Mouse (Mus musculus): ENCODE results near the gene Pth2. TPM values are rescaled to one million over a fixed set of nuclear protein-coding genes. Genes with fewer than 3 reads are reported as not detected.

Pth2 gene
- polyA plus RNA-seq, 1 experiment from 2014 or later, result 0.40 TPM

DNA sequence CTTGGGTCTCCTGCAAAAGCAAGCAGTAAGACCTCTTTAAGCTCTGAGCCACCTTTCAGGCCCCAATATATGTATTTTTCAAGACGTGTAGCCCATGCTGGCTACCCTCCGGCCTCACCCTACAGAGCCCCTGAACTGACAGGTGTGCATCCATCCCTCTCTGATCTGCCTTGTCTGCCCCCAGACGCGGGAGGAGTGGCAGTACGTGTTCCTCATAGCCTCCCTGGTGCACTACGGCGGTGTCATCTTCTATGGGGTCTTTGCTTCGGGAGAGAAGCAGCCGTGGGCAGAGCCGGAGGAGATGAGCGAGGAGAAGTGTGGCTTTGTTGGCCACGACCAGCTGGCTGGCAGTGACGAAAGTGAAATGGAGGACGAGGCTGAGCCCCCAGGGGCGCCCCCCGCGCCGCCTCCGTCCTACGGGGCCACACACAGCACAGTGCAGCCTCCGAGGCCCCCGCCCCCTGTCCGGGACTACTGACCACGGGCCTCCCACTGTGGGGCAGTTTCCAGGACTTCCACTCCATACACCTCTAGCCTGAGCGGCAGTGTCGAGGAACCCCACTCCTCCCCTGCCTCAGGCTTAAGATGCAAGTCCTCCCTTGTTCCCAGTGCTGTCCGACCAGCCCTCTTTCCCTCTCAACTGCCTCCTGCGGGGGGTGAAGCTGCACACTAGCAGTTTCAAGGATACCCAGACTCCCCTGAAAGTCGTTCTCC is 6.1 kb upstream of the Pth2 start:
- Histone ChIP-seq H3K27ac (ENCODE audit: poor library complexity, severe bottlenecking) (no peak overlapping the region), H3K4me1 (replicated peaks) (peaks cover 16% of the 10 kb centered on the region), H3K4me3 (peak overlapping the region; percentile 7; the same call in 1 of the 2 replicates), H3K36me3 (peaks cover 3% of the 10 kb centered on the region; the same call in 1 of the 2 replicates), H3K9ac (no peak overlapping the region; the same call in 1 of the 2 replicates), H3K27me3 (replicated peaks) (peaks cover 94% of the 10 kb centered on the region), H3K9me3 (replicated peaks) (peaks cover 33% of the 10 kb centered on the region), H3K4me2 (peak overlapping the region; percentile 35)
- WGBS, result 5% methylated on average over 29 of the region's 29 CpGs
- ATAC-seq (ENCODE audit: insufficient number of reproducible peaks, low FRiP score), result no peak

- Histone ChIP-seq H3K4me2 (no peak overlapping the region), H3K4me1 (replicated peaks) (peaks cover 16% of the 10 kb centered on the region), H3K27ac (ENCODE audit: poor library complexity, severe bottlenecking) (no peak overlapping the region), H3K27me3 (replicated peaks) (peaks cover 97% of the 10 kb centered on the region), H3K4me3 (no peak overlapping the region), H3K9me3 (replicated peaks) (peaks cover 27% of the 10 kb centered on the region), H3K9ac (no peak overlapping the region), H3K36me3 (no peaks in the 10 kb centered on the region)
- WGBS, result 2% methylated on average over 13 of the region's 13 CpGs
- no peak for ATAC-seq (ENCODE audit: insufficient number of reproducible peaks, low FRiP score)
Measured at GRCm38 (mm10) chr7:45175398-45175797, 5.4 kb upstream of the Pth2 start.

DNA sequence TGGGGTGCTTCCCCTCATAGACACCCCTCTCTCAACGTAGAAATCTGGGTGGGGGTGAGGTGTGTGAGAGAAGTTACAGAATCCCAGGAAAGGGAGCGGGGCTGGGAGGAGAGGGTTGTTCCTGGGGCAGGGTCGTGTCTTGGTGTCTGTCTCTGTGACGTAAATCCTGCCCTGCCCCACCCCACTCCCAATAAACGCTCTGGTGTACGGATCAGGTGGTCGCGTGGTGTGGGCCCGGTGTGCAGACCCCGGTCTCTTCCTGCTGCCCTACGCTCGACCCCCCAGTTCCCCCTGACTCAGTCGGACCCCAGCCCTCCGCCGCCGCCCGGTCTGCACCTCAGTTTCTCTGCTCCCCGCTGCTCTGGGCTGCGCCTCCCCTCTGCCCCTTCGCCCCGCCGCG is 4.9 kb upstream of the Pth2 start:
- H3K9ac ChIP-seq, result 0 out of 2 replicates have a peak overlapping the region, but pooled peaks have one; percentile 21
- no peaks in the 10 kb centered on the region for H3K36me3 ChIP-seq
- H3K4me1 ChIP-seq (replicated peaks), result peaks cover 21% of the 10 kb centered on the region
- H3K4me2 ChIP-seq, result peak overlapping the region; percentile 53
- H3K27ac ChIP-seq (ENCODE audit: poor library complexity, severe bottlenecking), result no peak overlapping the region
- H3K9me3 ChIP-seq (replicated peaks), result peaks cover 21% of the 10 kb centered on the region
- WGBS, result 1% methylated on average over 23 of the region's 23 CpGs
- H3K4me3 ChIP-seq, result peak overlapping the region; percentile 32
- peaks cover 97% of the 10 kb centered on the region for H3K27me3 ChIP-seq (replicated peaks)
- no peak for ATAC-seq (ENCODE audit: insufficient number of reproducible peaks, low FRiP score)

DNA sequence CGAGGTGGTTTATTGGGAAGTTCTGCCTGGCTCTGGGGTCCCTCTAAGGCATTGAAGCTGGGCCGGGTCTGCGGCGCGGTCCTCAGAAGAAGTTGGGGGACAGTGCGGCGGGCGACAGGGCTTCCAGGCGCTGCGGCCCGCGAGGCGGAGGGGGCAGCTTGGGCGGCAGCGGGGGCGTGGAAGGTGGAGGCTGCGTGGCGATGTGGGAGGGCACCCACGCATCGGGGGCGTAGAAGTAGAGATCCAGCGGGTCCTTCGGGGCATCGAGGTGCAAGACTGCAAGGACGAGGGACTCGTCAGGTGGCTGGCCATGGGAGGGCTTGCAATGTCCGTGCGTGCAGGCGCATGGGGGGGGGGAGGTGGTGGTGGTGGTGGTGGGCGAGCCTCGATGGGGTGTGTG is 4.4 kb upstream of the Pth2 start:
- H3K27me3 ChIP-seq (replicated peaks), result peaks cover 98% of the 10 kb centered on the region
- peak overlapping the region; percentile 32 for H3K4me3 ChIP-seq
- H3K4me1 ChIP-seq (replicated peaks), result peaks cover 26% of the 10 kb centered on the region
- peak overlapping the region; percentile 53 for H3K4me2 ChIP-seq
- peaks cover 17% of the 10 kb centered on the region for H3K9me3 ChIP-seq (replicated peaks)
- H3K36me3 ChIP-seq, result no peaks in the 10 kb centered on the region
- H3K9ac ChIP-seq, result 0 out of 2 replicates have a peak overlapping the region, but pooled peaks have one; percentile 21
- no peak for ATAC-seq (ENCODE audit: insufficient number of reproducible peaks, low FRiP score)
- no peak overlapping the region for H3K27ac ChIP-seq (ENCODE audit: poor library complexity, severe bottlenecking)
- 3% methylated on average over 30 of the region's 31 CpGs for WGBS

GRCm38 (mm10) chr7:45178550-45178949 is 2.2 kb upstream of the Pth2 start:
- H3K4me1 ChIP-seq (replicated peaks), result peaks cover 38% of the 10 kb centered on the region
- no peak overlapping the region for H3K27ac ChIP-seq (ENCODE audit: poor library complexity, severe bottlenecking)
- no peak overlapping the region for H3K9ac ChIP-seq
- no peak for ATAC-seq (ENCODE audit: insufficient number of reproducible peaks, low FRiP score)
- no peaks in the 10 kb centered on the region for H3K36me3 ChIP-seq
- 29% methylated on average over 7 of the region's 7 CpGs for WGBS
- H3K4me3 ChIP-seq, result no peak overlapping the region
- no peaks in the 10 kb centered on the region for H3K9me3 ChIP-seq (replicated peaks)
- peaks cover 97% of the 10 kb centered on the region for H3K27me3 ChIP-seq (replicated peaks)
- no peak overlapping the region for H3K4me2 ChIP-seq

GRCm38 (mm10) chr7:45179469-45179868 is 1.3 kb upstream of the Pth2 start, which contains the start of gene Gfy:
Gene Gfy, minus strand, starts transcription at chr7:45179569.
- Histone ChIP-seq H3K9me3 (replicated peaks) (no peaks in the 10 kb centered on the region), H3K27me3 (replicated peaks) (peaks cover 98% of the 10 kb centered on the region), H3K9ac (no peak within 1 kb of the TSS), H3K4me2 (no peak within 1 kb of the TSS), H3K27ac (ENCODE audit: poor library complexity, severe bottlenecking) (no peak within 1 kb of the TSS), H3K4me1 (replicated peaks) (peaks cover 38% of the 10 kb centered on the region), H3K4me3 (no peak within 1 kb of the TSS), H3K36me3 (no peaks in the 10 kb centered on the region)
- WGBS, result 33% methylated on average over 7 of the region's 7 CpGs
- ATAC-seq (ENCODE audit: insufficient number of reproducible peaks, low FRiP score), result no peak

- Histone ChIP-seq H3K36me3 (no peaks in the 10 kb centered on the region), H3K4me1 (replicated peaks) (peaks cover 24% of the 10 kb centered on the region), H3K27me3 (replicated peaks) (peaks cover 98% of the 10 kb centered on the region), H3K4me2 (peak overlapping the region; percentile 63), H3K4me3 (peak overlapping the region; percentile 37), H3K27ac (ENCODE audit: poor library complexity, severe bottlenecking) (no peak overlapping the region), H3K9me3 (replicated peaks) (no peaks in the 10 kb centered on the region), H3K9ac (no peak overlapping the region)
- no peak for ATAC-seq (ENCODE audit: insufficient number of reproducible peaks, low FRiP score)
- 6% methylated on average over 29 of the region's 35 CpGs for WGBS
Measured at GRCm38 (mm10) chr7:45181540-45181939, 745 bp downstream of the Pth2 start.

- H3K4me3 ChIP-seq, result peak overlapping the region; percentile 37
- peak overlapping the region; percentile 31; the same call in 1 of the 2 replicates for H3K9ac ChIP-seq
- H3K4me2 ChIP-seq, result peak overlapping the region; percentile 63
- ATAC-seq (ENCODE audit: insufficient number of reproducible peaks, low FRiP score), result peak; percentile 80
- H3K27ac ChIP-seq (ENCODE audit: poor library complexity, severe bottlenecking), result no peak overlapping the region
- peaks cover 98% of the 10 kb centered on the region for H3K27me3 ChIP-seq (replicated peaks)
- WGBS, result under 1% methylated on average over 34 of the region's 34 CpGs
- H3K36me3 ChIP-seq, result no peaks in the 10 kb centered on the region
- no peaks in the 10 kb centered on the region for H3K9me3 ChIP-seq (replicated peaks)
- peaks cover 23% of the 10 kb centered on the region for H3K4me1 ChIP-seq (replicated peaks)
Measured at GRCm38 (mm10) chr7:45182199-45182601, 1.4 kb downstream of the Pth2 start.

DNA sequence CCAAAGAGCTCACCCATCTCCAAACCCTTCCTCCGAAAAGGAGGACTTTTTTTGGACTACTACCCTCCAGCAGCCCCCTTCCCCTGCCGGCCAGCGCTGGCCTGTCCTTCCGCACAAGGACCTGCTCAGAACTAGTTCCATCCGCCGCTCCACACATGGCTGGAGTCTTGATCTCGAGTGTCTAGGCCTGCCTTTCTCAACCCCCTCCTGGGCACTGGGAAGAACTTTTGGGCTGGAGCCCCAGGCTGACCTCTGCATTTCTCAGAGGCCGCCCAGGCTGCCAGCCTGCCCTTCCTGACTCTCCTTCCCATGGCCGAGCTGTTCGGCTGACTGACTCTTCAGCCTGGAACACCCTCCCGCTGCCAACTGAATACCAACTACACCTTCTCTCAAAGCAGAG is 1.8 kb downstream of the Pth2 start:
- Histone ChIP-seq H3K27ac (ENCODE audit: poor library complexity, severe bottlenecking) (no peak overlapping the region), H3K4me3 (peak overlapping the region; percentile 37), H3K36me3 (no peaks in the 10 kb centered on the region), H3K4me1 (replicated peaks) (peaks cover 23% of the 10 kb centered on the region), H3K9ac (peak overlapping the region; percentile 31; the same call in 1 of the 2 replicates), H3K4me2 (peak overlapping the region; percentile 63), H3K27me3 (replicated peaks) (peaks cover 98% of the 10 kb centered on the region), H3K9me3 (replicated peaks) (no peaks in the 10 kb centered on the region)
- WGBS, result 18% methylated on average over 11 of the region's 11 CpGs
- no peak for ATAC-seq (ENCODE audit: insufficient number of reproducible peaks, low FRiP score)

DNA sequence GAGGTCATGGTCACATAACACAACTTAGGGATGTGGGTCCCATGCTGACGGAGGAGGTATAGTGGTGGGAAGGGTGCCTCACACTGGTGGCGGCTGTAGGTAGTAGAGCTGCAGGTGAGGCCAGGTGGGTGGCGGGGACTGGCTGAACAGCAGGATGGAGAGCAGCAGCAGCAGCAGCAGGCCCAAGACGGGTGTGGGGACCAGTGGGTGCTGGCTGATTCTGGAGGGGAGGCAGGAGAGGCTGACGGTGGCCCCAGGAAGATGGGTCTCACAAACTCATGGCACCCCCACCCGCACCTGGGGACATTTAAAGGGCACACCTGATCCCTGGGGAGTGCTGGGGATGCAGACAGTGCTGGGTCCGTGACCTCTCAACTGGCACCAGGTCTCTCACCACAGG is 2.9 kb downstream of the Pth2 start:
- Histone ChIP-seq H3K9ac (no peak overlapping the region), H3K4me1 (replicated peaks) (peaks cover 23% of the 10 kb centered on the region), H3K9me3 (replicated peaks) (no peaks in the 10 kb centered on the region), H3K4me3 (no peak overlapping the region), H3K27ac (ENCODE audit: poor library complexity, severe bottlenecking) (no peak overlapping the region), H3K4me2 (no peak overlapping the region), H3K27me3 (replicated peaks) (peaks cover 98% of the 10 kb centered on the region), H3K36me3 (no peaks in the 10 kb centered on the region)
- ATAC-seq (ENCODE audit: insufficient number of reproducible peaks, low FRiP score), result no peak
- WGBS, result 68% methylated on average over 7 of the region's 7 CpGs

DNA sequence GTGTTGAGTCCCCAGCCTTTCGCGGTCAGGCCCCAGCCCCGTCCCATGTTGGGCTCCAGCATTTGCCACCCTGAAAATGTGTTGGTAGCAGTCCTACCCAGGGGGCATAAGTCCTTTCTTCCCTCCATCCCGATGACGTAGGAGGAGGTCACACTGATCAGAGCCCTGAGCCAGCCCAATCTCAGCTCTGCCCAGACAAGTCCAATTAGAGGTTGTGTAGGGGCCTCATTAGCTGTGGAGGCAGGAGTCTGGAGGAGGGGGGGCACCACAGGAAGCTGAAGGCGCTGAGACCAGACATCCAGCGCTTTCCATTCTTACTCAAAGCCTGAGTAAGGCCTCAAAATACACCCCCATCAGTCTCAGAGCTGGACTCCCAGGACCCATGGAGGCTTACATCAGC is 5.1 kb downstream of the Pth2 start:
- ATAC-seq (ENCODE audit: insufficient number of reproducible peaks, low FRiP score), result no peak
- no peaks in the 10 kb centered on the region for H3K36me3 ChIP-seq

More for the DNA sequence above, 5.1 kb downstream of the Pth2 start:
- no peak overlapping the region for H3K9ac ChIP-seq
- no peak overlapping the region for H3K4me3 ChIP-seq
- no peak overlapping the region for H3K27ac ChIP-seq (ENCODE audit: poor library complexity, severe bottlenecking)
- peaks cover 18% of the 10 kb centered on the region for H3K4me1 ChIP-seq (replicated peaks)
- H3K4me2 ChIP-seq, result no peak overlapping the region
- H3K9me3 ChIP-seq (replicated peaks), result no peaks in the 10 kb centered on the region
- WGBS, result 64% methylated on average over 7 of the region's 7 CpGs
- H3K27me3 ChIP-seq (replicated peaks), result peaks cover 98% of the 10 kb centered on the region

Data from heart, embryonic 12.5 days (tissue).